In genomic region chr10:86418345-86418744, GRCm38 (mm10) we compare ENCODE assay signal across 9 mouse cellular contexts.
DNase-seq lines count a peak whose midpoint lies in the region; ATAC-seq and TF ChIP-seq lines count a peak whose summit lies in the region.
"Had no signal": no experiment of that assay in that cellular context is flagged by ENCODE, and none has a peak within 500 bp of the region (broad histone marks: within the 10 kb centered on the region; RNA-seq: fewer than 3 reads in every experiment).

No protein-coding gene starts in this region.

- no peak for ATAC-seq in kidney, embryonic 14.5 days (ENCODE audit: low FRiP score, low TSS enrichment)

- DNase-seq in adrenal gland, adult (ENCODE audit: inconsistent age in 2 of 2, low spot score in 1 of 2), result peak; percentile 35 to 76
- DNase-seq in adrenal gland, postnatal 25 days, result no peak
- peak; percentile 21 for DNase-seq in kidney, adult 18-20 months
- DNase-seq in cerebellum, postnatal 10 days, result peak; percentile 48 to 65
- no peak for DNase-seq in thymus, postnatal 0 days (ENCODE audit: low spot score)
- no peak for DNase-seq in gastrocnemius, postnatal 14 days

- 69% methylated on average over 2 of the region's 2 CpGs for WGBS in kidney, embryonic 14.5 days

- intact Hi-C loops in gastrocnemius, postnatal 14 days (cut with DNase I; ENCODE audit: low total_unique reads), result no loop called here

- no peaks in the 10 kb centered on the region for H3K4me1 ChIP-seq in kidney, embryonic 14.5 days (ENCODE audit: control insufficient read depth, insufficient read depth, low read length)
- no peaks in the 10 kb centered on the region for H3K4me1 ChIP-seq in E14TG2a.4 (replicated peaks; ENCODE audit: low read depth, low read length)

- no peaks in the 10 kb centered on the region for H3K9me3 ChIP-seq in kidney, embryonic 14.5 days (ENCODE audit: control insufficient read depth, low read length)
- peaks cover 3% of the 10 kb centered on the region; the same call in 1 of the 2 replicates for H3K9me3 ChIP-seq in E14TG2a.4 (ENCODE audit: low read length)
- H3K9me3 ChIP-seq: heart, embryonic 13.5 days had no signal

- H3K27me3 ChIP-seq in kidney, embryonic 14.5 days (ENCODE audit: control insufficient read depth, insufficient read depth, low read length), result no peaks in the 10 kb centered on the region
- H3K27me3 ChIP-seq in E14TG2a.4 (ENCODE audit: insufficient read depth, low read length), result no peaks in the 10 kb centered on the region
- H3K27me3 ChIP-seq: heart, embryonic 13.5 days had no signal

- TF ChIP-seq CTCF in E14TG2a.4 (conservative IDR thresholded peaks at IDR 0.05; ENCODE audit: low read length), result peak; percentile 42

- H3K4me2 ChIP-seq in kidney, embryonic 14.5 days (replicated peaks; ENCODE audit: low read depth, low read length), result no peak overlapping the region
- H3K4me2 ChIP-seq: heart, embryonic 13.5 days had no signal

- no peak overlapping the region for H3K4me3 ChIP-seq in kidney, embryonic 14.5 days (ENCODE audit: low read length)
- H3K4me3 ChIP-seq in E14TG2a.4 (replicated peaks; ENCODE audit: low read length), result no peak overlapping the region
- H3K4me3 ChIP-seq: heart, embryonic 13.5 days had no signal

- H3K27ac ChIP-seq in kidney, embryonic 14.5 days (ENCODE audit: low read depth, low read length), result no peak overlapping the region

- H3K36me3 ChIP-seq in kidney, embryonic 14.5 days (ENCODE audit: control insufficient read depth, insufficient read depth, low read length), result no peaks in the 10 kb centered on the region
- H3K36me3 ChIP-seq in E14TG2a.4 (ENCODE audit: insufficient read depth, low read length), result no peaks in the 10 kb centered on the region
- H3K36me3 ChIP-seq: heart, embryonic 13.5 days had no signal

- H3K9ac ChIP-seq in kidney, embryonic 14.5 days (ENCODE audit: low read depth, low read length), result no peak overlapping the region
- H3K9ac ChIP-seq: heart, embryonic 13.5 days had no signal

Comparison
In these comparisons a context has a peak if more than half of its experiments do, and no peak if none do; other contexts are left out.
1. DNase-seq: peak in adrenal gland, adult (2 of 2), kidney, adult 18-20 months (single experiment) and cerebellum, postnatal 10 days (2 of 2); none in adrenal gland, postnatal 25 days (single experiment), thymus, postnatal 0 days (single experiment) and gastrocnemius, postnatal 14 days (single experiment).